Mouse (Mus musculus) gastrocnemius, adult 8-10 months (tissue): Measurements from ENCODE around the gene Pi4ka. TPM values are rescaled to one million over a fixed set of nuclear protein-coding genes. Genes with fewer than 3 reads are reported as not detected.

Source experiments
- DNase-seq, 2 experiments: peaks; one replicate each; pipeline ENCODE4 v3.0.0; 2022; ENCODE audit warnings: low spot score in 2 of 2
- total RNA-seq, 4 experiments: library from RNA; stranded (reverse); gene quantifications; 2 replicates each; pipeline ENCODE4 v1.2.4; 2022

Gene Pi4ka
- 10 to 100 TPM; 21.0 to 24.0 (median 22.1) TPM for total RNA-seq

- DNase-seq: peak; percentile 100
These were observed at the start of gene Pi4ka, which contains the start of gene Snap29 for GRCm38 (mm10) chr16:17405736-17406443. Gene Pi4ka, minus strand, starts transcription at chr16:17406314. Gene Snap29, plus strand, starts transcription at chr16:17405986.

GRCm38 (mm10) chr16:17452373-17452715, 46.2 kb upstream of the Pi4ka start:
- peak; percentile 10 to 19 for DNase-seq

- peak; percentile 92 to 95 for DNase-seq
These were observed 45.6 kb upstream of the Pi4ka start, which contains the start of gene Crkl for GRCm38 (mm10) chr16:17451541-17452372. Gene Crkl, plus strand, starts transcription at chr16:17451987.

- DNase-seq: no peak
These were observed 26.5 kb upstream of the Pi4ka start for GRCm38 (mm10) chr16:17432576-17432975.

GRCm38 (mm10) chr16:17423021-17423420, 16.9 kb upstream of the Pi4ka start:
- no peak for DNase-seq

DNA sequence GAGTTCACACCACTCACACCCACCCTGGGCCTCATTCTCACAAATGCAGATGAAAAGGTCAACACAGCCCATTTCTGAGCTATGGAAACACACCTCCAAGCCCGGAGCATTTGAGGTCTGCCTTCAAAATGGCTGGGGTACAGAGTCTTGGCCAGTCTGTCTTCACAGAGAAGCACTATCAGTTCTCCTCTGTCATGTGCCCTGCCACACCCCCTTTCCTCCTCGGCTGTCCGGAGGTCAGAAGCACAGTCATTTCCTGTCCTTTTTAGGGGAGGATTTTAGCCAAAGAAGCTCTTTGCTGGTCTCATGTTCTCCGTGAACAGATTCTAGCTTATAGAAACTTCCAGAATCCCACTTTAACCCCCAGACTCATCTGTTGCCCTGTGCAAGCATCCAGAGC, 4.1 kb upstream of the Pi4ka start:
- DNase-seq: no peak

GRCm38 (mm10) chr16:17409046-17409445, 2.9 kb upstream of the Pi4ka start:
- DNase-seq: no peak

DNA sequence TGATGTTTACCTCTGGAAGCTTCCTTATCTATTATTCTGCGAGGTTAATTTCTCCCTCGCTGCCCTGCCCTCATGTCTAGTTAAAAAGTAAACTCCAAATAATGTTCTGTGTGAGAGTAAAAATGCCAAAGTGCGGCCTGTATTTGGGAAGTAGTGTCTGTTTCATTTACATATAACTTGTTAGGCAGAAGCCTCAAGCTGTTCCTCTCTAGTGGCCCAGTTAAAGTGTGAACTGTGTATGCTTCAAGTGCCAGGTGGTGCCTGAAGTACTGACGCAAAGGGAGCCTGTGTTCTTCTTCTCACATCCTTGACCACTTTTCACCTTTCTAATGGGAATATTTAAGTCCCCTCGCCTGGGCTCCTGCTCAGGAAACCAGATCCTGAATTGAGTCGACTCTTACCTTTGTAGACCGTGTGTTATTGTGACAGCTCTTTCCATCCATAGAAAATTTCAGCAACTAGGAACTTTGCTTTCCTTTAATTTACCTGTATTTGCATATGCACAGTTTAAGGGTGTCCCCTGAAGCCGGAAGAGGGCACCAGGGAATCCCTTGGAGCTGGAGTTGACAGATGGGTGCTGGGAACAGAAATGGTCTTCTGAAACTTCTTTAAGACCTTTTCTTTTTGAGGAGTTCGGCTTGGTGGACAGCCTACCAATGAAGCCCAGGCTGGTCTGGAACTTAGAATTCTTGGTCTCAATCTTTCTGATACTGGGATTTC, 558 bp upstream of the Pi4ka start:
- DNase-seq: no peak

DNA sequence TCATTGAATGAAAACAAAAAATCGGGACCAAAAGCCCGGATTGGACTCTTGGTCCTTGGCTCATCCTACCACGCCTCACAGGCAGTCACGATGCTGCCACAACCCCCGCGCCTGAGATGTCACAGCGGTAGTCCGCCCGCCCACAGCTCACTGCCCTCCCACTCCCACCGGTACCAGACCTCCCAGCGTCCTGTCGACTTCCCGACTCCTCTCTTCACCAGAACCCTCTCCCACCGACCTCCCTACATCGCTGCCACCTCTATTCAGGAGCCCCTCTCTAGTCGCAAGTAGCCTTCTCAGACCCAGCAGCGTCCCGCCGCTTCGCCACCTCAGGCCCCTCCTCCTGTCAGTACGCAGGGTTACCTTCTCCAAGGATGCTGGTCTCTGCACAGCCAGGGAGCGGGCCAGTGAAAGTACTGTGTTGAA, 830 bp downstream of the Pi4ka start:
- peak; percentile 30 to 45 for DNase-seq

DNA sequence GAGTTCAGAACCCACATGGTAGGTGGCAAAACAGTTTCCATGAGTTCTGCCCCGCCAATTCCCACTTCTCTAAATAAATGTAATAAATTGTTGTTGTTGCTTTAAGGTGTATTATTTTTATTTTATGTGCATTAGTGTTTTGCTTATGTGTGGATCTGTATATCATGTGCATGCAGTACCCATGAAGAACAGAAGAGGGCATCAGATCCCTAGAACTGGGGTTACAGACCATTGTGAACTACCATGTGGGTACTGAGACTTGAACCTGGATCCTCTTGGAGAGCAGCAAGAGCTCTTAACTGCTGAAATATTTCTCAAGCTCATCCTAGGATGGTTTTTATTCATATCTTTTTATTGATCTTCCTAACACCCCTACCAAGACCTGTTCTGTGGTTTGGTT, 3.3 kb downstream of the Pi4ka start:
- DNase-seq: no peak

GRCm38 (mm10) chr16:17392784-17393183, 13.3 kb downstream of the Pi4ka start:
- no peak for DNase-seq

- DNase-seq: no peak
These were observed 22.4 kb downstream of the Pi4ka start for GRCm38 (mm10) chr16:17383594-17384326.

- no peak for DNase-seq
These were observed 23.8 kb downstream of the Pi4ka start for GRCm38 (mm10) chr16:17382306-17382705.

DNA sequence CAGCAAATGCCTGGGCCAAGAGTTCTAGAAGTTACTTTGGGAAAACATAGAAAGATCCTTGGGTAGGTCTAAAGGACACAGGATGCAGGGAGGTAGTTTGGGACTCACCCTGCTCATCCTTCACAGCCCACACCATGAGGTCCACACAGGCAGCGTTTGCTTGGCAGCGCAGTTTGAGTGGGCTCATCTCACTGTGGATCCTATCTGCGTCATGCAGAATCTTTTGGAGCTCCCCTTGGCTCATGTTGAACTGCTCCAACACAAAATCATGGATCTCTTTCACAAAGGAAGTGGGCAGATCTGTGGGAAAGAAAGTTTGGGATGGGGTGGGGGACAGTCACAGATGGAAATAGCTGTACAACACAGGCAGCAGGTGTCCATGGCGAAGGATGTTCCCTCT, 47.3 kb downstream of the Pi4ka start:
- DNase-seq: no peak

GRCm38 (mm10) chr16:17356031-17356430, 50.1 kb downstream of the Pi4ka start:
- no peak for DNase-seq

DNA sequence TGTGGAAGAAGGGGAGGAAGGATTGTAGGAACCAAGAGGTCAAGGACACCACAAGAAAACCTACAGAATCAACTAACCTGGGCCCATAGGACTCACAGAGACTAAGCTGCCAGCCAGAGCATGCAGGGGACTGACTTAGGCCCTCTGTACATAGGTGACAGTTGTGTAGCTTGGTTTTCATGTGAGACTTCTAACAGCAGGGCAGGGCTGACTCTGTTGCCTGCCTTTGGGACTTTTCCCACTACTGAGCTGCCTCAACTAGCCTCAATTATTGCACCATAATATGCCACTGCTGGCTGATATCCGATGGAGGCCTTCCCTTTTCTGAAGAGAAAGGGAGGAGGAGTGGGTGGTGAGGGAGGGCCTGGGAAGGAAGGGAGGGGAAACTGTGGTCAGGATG, 59.3 kb downstream of the Pi4ka start:
- DNase-seq: no peak

- no peak for DNase-seq
These were observed 60.3 kb downstream of the Pi4ka start for GRCm38 (mm10) chr16:17345813-17346155.

DNA sequence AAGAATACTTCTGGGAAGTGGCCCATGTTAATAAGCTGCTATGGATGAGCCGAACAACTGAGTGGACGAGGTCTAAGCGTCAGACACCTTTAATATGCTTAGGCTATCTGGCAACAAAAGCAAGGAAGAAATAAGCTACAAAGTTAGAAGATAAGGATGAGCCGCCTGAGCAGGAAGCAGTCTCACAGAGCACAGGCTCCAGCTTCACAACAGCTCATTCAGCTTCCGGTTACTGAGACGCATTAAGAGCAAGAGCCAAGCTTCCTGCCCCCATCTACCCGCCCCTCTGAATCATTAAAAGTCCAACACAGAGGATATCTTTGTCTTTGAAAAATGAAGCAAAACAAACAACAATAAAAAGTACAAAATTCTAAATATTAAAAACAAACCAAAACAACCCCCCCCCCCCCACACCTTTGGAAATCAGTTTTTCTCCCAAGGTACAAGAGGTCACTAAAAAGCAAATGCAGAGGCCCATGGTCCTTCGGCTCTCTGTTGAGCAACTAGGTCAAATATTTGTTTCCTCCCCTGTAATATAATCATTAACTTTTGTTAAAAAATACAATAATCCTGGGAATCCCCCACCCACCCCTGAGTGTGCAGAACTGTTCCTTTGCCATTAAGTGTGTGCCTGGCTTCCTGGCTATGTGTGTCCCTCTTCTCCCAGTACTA, 60.8 kb downstream of the Pi4ka start:
- DNase-seq: no peak

DNA sequence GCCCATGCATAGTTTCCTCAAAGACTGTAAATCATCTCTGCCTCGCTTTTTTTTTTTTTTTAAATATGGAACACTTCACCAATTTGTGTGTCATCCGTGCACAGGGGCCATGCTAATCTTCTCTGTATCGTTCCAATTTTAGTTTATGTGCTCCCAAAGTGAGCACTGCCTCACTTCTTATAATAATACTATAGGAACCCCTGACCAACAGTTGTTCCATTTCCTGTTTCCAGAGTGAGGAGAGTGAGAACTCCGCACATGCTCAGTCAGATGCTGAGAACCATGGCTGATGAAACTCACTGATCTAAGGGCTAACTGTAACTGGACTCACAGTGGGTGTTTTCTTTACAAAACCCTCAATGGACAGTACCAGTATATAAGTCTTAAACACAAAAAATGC, 64.3 kb downstream of the Pi4ka start:
- DNase-seq: no peak

GRCm38 (mm10) chr16:17340705-17341104, 65.4 kb downstream of the Pi4ka start:
- no peak for DNase-seq

- no peak for DNase-seq
These were observed 66.4 kb downstream of the Pi4ka start for GRCm38 (mm10) chr16:17339701-17340100.
